Mouse (Mus musculus) thymus, postnatal 10 days (tissue): ENCODE data around the gene Dclk2.
A peak's percentile ranks its signal among the peaks of the same experiment; 100 is the strongest.

Experiments used
- DNase-seq, 2 experiments: peaks; one replicate each; pipeline ENCODE4 v3.0.0; 2021; ENCODE audit warnings: low spot score in 2 of 2

Dclk2 gene

DNA sequence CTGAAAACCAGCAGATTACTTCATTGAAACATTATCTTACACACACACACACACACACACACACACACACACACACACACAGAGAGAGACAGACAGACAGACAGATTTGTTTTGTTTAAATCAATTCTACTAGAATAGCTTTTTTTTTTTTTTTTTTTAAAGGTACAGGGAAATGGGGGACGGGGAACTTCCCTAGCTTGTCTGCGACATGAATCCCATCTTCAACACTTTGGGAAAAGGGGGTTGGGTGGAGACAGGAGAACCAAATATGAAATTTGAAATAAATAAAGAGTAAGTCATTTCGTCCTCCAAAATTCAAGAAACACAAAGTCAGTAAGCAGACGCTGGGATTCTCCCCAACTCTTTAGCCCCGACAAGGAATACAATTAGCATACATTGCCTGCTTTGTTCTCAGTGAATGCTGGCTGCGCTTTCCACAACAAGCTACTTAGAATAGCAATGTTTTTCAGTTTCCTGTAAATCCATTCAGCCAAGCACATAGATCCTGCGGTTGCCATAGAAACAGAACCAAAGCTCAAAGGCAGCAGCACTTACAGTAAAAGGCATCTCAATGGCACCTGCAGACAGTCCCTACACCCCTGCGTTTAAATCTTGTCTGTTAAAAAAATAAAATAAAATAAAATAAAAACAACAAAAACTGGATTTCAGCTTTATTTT is 75.7 kb downstream of the Dclk2 start:
- DNase-seq: peak in 1 of 2 experiments; percentile 60

DNA sequence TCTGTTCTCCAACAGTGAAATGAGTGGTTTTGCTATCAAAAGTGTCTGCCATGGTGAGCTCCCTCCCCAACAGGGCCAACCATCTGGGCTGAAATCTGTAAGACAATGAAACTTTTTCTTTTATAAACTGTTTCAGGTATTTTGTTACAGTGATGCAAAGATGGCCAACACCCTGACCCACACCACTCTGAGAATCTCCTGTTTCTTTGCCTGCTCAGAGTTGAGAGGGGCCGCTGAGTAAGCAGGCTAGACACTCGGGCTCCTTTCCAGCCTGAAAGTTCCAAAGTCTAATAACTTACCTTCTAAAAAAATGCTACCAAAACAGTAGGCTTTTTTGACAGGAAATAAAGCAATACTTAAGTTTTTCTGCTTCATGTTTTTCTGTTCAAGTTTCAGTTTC is 78.2 kb downstream of the Dclk2 start:
- no peak for DNase-seq

DNA sequence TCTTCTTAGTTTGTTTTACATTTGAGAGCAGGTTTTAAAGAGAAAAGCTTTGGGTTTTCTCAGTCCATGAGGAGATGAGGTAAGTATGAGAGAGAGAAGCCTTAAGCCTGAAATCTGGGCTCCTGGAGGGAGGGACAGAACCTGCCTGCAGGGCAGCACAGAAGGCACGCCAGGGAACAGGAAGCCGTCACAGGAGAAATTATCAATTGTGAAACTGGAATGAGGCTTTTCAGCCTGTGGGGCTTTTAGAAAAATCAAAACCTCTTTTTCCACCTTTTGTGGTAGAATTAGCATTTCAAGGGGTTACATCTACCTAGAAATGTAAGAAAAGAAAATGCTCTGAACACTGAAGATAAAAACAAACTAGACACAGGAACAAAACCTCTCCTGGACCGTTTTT is 81.0 kb downstream of the Dclk2 start:
- no peak for DNase-seq

DNA sequence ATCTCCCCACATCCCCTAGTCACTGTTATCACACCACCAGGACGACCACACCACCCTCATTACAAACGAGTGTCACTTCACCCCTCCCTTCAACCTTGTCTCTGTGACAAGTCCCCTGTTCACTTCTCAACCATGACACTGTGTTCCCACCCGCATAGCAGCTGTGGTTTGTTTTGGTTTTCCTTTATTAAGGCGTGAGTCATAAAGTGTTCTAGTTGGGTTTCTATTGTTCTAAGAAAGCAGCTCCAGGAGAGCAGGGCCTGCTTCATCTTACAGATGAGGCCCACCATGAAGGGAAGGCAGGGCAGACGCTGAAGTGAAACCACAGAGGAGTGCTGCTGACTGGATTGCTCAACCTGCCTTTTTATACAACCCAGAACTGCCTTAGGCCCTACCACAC is 83.3 kb downstream of the Dclk2 start:
- no peak for DNase-seq

DNA sequence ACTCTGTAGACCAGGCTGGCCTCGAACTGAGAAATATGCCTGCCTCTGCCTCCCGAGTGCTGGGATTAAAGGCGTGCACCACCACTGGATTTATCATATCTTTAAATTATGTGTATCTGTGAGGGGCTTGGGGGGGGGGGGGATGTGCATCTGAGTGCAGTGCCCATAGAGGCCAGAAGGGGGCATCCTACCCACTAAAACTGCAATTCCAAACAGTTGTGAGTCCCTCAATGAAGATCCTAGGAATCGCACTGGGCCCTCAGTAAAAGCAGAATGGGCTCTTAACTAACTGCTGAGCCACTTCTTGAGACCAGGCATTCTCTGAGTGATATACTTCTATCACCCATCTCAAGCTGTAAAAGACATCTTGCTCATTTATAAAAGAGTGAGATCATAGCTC is 85.5 kb downstream of the Dclk2 start:
- DNase-seq: no peak

DNA sequence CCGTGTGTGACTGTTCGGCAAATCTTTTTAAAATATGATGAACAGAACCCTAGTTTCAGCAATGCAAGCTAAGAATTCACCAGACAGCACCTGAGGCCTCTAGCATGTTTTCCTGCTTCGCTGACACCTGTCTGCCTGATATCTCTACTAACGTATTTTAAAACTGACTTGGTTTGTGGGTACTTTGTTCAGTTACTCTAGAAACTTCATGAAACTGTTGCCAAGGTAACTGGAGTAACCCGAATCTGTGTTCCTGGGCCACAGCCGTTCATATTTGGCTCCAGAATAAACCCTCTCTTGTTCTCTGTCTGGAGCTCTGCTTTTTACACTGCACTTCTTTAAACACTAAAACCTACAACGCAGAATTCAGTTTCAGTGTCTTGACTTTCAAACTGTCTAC is 86.3 kb downstream of the Dclk2 start:
- peak; percentile 39 to 41 for DNase-seq

DNA sequence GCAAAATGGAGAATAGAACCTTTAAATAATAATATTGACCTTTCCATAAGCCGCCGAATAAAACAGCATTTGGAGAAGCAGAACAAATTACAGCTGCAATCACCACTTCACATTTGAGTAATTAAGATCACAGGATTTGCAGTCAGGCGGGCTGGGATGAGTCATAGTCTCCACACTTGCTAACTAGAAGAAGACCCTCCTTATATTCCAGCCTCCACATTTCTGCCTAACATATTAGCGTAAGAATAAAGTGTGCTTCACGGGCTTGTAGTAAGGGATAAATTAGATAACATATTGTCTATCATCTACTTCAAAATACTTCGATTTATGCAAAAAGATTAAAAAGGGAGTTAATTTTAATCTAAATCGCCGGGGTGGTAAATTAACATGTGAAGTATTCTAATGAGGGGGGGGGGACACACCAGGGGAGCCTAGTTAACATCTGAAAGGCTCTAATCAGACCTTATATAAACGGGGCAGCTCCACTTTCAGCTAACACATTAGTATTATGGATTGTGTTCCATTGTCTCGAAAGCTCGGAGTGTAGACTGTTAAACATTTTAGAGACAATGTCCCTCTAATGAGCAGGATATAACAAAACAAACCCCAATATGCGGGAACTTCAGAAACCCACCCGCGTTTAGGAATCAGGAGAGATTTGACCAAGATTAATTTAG is 87.9 kb downstream of the Dclk2 start:
- DNase-seq: no peak

DNA sequence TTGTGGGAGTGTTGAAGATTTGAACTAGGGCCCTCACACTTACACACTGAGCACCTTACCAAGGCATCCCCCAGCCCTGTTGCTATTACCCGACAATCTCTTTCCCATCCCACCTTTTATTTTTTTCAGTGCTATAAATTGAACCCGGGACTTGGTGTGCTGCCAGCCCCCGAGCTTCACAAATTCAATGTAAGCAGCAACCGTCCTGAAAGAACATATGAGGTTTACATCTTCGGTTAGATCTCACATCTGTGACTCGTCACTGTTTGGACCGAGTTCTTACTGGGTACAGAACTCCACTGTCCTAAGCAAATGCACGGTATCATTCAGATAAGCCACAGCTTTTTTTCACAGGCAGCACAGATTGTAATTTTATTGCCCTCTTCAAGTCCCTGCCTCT is 88.5 kb downstream of the Dclk2 start:
- no peak for DNase-seq

DNA sequence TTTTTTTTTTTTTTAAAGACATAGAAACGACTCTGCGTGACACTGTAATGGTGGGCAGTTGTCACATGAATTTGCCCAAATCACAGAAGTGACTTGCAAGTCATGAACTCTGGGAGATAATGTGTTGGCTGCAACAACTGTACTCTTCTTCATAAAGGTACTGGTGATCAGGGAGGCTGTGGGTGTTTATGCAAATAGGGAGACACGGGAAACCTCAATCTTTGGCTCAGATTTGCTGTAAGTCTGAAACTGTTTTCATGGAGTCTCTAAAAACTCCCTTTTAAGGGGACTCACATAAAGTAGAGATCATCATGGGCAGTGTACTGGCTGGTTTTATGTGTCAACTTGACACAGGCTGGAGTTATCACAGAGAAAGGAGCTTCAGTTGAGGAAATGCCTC is 93.1 kb downstream of the Dclk2 start:
- no peak for DNase-seq

DNA sequence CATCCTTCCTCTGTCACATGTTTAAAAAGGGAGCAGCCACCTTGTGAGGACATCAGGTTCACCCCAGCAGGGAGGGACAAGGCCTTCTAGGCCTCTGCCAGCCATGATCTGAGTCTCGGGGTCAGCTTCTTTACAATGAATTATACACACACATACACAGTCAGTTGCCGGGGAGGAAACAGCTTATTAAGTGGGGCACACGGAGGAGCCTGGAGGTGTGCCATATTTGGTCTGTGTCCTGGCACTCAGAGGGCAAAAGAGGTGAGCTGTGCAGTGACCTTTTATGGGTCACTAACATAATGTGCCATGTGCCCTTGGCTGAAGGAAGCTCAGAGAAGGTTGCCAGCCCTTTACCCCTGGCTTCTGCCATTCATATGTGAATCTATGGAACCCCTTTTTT is 99.3 kb downstream of the Dclk2 start:
- no peak for DNase-seq

DNA sequence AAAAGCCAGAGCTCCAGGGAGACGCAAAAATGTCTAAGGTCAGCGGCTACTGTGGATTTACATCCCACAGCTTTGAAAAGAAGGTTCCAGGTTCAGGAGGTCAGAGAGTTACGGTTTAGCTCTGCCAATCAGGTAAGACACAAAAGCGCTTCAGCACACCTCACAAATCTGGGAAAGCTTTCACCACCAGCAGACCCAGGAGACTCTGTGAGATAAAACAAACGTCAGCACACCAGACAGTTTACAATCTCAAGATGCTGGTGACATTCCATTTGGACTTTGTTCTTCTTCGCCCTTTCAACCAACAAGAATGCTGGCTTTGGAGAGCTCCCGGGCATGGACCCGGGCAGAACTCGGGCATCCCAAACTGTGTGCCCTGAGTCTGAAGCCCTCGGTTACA is 100.3 kb downstream of the Dclk2 start:
- DNase-seq: no peak

DNA sequence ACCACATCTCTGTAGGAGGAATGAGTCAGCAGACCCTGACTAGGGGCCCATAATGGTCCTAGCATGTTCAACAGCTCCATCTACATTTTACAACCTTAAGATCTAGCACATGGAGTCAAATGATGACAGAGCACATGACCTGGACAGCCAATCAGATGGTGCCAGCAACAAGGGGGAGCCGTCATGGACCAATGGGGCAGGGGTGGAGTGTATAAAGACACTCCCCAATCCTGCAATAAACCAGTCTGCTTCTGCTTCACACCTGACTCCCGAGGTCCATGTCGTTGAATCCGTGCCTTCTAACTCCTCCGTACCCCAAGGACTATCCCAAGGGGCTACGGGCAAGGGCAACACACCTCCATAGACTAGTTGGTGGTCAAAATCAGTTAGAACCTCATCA is 101.3 kb downstream of the Dclk2 start:
- no peak for DNase-seq

DNA sequence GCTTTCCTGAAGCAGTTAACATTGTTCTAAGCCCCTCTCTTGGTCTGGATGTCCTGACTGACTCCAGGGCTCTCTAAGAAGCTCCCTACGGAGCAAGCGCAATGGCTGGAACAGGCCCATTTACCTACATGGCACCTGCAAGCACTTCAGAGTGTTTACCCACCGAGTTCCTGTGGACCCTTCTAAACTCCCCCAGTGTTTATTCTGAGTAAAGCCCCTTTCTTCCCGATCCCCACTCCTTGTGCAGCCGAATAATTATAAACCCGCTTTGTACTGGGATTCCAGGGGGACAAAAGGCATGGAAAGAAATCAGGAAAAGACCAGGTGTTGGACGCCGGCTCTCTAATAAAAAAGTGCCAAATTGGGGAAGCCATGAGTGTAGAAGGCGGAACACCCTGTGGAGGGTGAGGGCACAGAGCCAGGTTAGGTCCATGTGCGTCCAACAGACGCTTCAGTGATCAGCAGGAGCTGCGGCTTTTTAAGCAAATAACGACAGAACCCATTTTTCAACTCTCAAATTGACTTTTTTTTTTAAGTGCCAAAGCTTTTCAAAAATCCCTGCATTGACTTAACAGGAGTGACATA is 102.6 kb downstream of the Dclk2 start:
- DNase-seq: no peak

DNA sequence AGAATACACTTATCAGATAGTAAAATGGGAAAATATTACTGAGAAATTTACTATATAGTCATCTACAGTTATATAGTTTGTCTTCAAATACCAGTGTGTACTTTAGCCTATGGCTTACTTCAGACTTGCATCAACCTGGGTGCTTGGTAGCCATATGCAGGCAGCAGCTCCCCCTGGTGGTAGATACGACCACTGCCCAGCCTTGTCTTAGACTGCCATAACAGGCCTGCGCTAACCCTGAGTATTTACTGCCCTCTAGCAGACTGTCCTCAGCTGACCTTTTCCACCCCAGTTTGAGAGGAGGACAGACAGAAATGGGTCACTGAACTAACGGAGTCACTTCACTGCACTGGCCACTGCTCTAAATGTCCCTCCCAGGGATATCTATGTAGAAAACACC is 108.0 kb downstream of the Dclk2 start:
- DNase-seq: peak; percentile 64 to 85

DNA sequence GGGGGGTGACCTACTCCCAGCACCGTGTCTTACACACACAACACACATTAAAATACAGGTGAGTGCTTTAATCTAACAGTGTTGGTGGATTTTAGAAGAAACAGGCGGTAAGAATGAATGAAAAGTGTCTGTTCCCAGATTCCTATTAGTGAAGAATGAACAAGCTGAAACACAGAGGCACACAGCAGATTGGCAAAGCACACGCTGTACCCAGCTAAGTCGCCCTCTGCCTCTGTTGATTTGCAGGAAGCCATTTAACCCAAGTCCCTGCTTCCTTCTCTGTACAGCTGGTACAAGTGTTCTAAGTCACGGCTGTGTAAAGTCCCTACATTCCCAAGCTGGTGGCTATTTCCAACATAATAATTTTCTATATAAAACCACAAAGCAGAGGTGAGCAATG is 109.7 kb downstream of the Dclk2 start:
- DNase-seq: no peak

DNA sequence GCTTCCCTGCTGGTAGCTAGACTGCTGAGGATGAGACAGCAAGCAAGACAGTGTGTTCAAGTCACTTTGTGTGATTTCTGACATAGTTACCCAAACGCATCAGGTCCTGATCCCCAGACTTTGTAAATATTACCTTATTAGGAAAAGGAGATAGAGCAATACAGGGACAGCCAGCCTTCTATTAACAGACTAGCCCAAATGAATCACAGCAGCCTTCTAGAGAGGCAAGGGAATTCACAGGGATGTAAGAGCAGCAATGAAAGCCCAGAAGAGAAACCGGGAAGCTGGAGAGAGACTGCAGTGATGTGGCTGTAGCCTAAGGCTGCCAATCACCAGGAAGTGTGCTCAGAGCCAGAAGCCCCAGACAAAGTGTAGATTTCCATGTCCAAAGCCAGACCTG is 111.0 kb downstream of the Dclk2 start:
- no peak for DNase-seq

DNA sequence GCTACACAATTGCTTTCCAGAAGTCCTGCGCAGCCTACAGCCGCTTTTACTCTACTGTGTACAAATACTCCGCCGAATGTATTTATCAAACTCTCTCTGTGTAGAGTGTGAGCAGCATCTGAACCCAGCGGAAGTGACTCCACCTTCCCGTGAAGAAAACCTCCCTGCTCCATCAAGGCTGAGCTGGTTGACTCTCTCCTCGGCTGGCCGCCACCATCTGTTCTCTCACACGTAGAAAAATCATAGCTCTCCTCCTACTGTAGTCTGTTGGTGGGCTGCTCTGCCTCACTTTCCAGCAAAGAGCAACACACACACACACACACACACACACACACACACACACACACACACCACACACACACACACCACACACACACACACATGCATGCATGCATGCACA is 111.5 kb downstream of the Dclk2 start:
- DNase-seq: no peak

DNA sequence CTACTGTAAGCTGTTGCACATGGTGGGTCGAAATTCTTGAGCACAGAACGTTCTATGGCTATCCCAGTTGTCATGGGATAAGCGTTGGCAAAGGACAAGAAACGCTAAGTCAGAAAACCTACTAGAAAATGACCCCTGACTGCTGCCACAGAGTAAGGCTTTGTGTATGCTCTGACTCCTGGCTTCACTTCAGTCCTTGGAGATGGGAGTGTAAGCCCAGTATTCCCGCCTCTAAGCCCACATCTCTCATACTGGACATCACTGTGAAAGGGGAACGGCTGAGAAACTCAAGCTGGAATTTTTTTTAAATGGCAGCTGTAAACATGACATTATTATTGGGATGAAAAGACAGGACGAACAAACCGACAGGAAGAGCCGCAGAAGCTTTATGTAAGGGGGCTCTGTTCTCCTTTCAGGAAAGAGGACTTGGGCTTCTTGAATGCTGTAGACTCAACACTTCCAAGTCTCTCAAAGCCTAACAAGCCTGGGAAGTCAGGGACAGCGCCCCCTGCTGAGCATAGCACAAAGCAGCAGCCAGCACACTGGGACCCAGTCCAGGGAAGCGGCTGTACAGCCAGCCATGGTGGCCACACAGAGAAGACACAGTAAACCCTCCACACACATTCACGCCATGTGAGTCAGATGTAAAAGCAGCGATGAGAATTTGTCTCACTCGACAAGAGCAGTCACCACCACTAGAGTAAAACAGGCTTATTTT is 112.7 kb downstream of the Dclk2 start:
- peak in 1 of 2 experiments; percentile 26 for DNase-seq

DNA sequence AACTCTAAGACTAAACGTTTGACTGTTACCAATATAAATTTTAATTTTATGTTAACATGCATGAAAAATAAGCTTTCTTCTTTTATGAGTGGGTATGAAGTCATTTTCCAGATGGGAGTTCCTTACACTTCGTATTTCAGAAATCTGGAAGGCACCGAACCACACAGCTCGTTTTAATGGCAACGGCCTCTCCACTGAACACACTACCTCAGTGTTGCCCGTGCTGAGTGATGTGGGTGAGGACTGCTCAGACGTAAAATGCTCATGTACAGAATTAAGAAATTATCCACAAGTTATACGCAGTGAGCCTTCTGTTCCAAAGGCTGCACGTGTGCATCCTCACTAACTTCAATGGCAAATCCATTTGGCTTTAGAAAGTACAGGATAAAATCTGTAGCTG is 113.8 kb downstream of the Dclk2 start:
- no peak for DNase-seq

DNA sequence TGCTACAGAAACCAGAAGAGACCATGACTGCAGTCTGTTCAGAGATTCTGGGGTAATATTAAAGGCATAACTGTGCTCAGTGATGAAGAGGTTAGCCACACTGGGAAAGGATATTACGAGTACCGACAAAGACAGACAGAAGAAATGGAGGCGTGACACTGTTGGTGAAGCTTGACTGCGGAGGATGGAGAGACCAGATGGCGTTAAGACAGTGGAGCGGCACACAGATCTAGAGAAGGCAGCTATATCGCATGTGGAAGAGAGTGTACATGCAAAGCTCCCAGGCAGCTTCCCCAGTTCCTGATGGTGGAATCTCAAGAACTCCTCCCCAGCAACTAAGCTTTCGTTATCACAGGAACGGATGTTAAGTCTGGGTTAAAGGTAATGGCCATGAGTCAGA is 116.4 kb downstream of the Dclk2 start:
- DNase-seq: no peak

DNA sequence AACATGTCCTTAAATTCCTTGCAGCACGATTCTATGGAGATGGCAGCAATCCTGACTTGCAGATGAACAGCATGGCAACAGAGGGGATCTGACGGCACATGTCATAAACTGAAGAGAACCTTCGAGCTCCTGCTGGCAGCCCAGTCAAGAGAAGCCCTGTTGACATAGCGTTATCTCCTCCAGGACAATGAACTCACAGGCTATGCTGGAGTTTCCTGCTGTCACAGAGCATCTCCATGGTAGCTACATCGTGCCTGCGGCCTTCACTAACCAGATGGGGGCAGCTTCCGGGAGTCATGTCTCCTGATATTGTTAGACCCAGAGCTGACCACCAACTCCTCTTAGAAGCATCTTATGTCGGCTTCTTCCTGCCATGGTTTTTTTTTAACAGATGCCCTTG is 117.8 kb downstream of the Dclk2 start:
- no peak for DNase-seq

DNA sequence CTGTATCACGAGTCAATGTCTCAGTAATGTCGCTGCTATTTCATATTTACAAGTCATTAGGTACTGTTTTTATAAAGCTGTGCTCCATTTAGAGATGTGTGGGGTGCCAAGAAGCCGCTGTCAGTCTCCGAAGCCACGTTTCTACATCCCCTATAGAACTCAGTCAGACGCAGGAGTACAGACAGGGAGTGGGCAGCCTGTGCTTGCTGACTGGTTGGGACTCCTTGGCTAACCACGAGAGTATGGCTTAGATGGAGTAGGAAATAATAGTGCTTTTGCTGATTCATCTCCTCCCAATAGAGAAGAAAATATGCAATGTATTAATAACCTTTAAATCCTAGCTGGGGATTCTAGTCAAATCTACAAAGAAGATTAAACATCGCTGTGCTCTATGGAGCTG is 119.8 kb downstream of the Dclk2 start:
- DNase-seq: no peak

DNA sequence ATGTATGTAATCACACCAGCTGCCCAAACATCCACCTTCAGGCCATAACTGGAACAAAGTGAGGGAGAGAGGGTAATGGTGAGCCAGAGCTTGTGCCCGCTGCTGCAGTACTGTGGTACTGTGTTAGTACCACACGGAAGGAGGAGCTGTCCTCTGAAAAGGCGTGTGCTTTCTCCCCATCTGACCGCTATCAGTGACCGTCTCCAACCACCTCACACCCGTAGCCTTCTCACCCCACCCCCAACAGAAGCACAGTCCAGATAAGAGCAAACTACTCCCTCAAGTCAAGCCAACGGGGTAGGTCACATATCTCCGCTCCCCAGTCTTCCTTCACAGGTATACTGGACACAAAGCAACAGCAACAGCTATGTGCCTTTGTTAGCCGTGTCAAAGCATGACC is 121.6 kb downstream of the Dclk2 start:
- DNase-seq: no peak
